Mouse (Mus musculus) heart, postnatal 0 days (tissue): ENCODE results near the gene Megf8.

Experiments used
- CTCF ChIP-seq: IDR thresholded peaks from 2 replicates; pipeline ENCODE4 v1.5.1; 2016; ENCODE audit warnings: antibody characterized with exemption, control low read depth, low read depth
- EP300 ChIP-seq: IDR thresholded peaks from 2 replicates; pipeline ENCODE4 v1.6.1; 2016; ENCODE audit warnings: antibody characterized with exemption, low read depth

DNA sequence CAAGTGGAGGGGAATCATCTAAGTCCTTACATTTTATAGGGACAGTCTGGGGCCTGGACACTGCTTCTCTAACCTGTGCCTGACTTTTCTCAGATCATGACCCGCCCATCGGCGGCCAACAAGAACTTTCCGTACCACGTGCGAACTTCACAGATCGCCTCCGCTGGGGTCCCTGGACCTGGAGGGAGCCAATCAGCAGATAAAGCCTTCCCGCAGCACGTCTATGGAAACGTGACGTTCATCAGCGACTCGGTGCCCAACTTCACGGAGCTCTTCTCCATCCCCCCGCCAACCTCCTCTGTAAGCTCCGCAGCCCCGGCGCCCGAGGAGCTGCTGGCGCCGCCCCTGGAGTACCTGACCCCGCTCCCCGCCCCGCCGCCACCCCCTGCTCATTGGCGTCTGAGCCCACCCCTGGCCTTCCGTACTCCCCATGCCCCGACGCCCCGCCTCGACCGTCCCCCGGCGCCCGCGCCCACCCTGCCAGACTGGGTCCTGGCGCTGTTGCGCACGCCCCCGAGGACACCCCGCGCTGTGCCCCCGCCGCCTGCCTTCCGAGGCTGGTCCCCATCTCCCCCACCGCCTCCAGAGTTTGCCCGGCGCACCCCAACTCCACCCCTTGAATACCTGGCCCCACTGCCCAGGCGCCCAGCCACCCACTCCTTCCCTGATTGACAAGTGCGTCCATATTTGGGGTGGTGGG lies 2.2 kb upstream of the Megf8 start:
- TF ChIP-seq EP300 = no peak
- no peak for TF ChIP-seq CTCF
